21 mouse cellular contexts compared by ENCODE assay signal in genomic region chr2:26956811-26957487, GRCm38 (mm10). TPM values are rescaled to one million over a fixed set of nuclear protein-coding genes. Genes with fewer than 3 reads are reported as not detected.
DNase-seq lines count a peak whose midpoint lies in the region; ATAC-seq lines count a peak whose summit lies in the region.
"Had no signal": no experiment of that assay in that cellular context is flagged by ENCODE, and none has a peak within 500 bp of the region (broad histone marks: within the 10 kb centered on the region; RNA-seq: fewer than 3 reads in every experiment).

No protein-coding gene starts in this region.

- ATAC-seq in kidney, embryonic 14.5 days (ENCODE audit: low FRiP score, low TSS enrichment) = no peak
- ATAC-seq in liver, embryonic 15.5 days (ENCODE audit: insufficient read depth) = peak; percentile 72
- no peak for ATAC-seq in forebrain, embryonic 15.5 days (replicated peaks)
- ATAC-seq: forebrain, embryonic 16.5 days had no signal

- DNase-seq in kidney, adult 9 months = peak; percentile 40
- DNase-seq in kidney, postnatal 25 days = peak; percentile 13 to 65
- peak; percentile 84 for DNase-seq in yolk sac, embryonic 10.5 days (ENCODE audit: low spot score)
- DNase-seq in heart, adult 9 months (ENCODE audit: low spot score in 2 of 2) = no peak
- DNase-seq: adrenal gland, postnatal 36 days; cerebellum, adult 18-20 months; cerebellum, postnatal 25 days; embryo, embryonic 11 days; lung, embryonic 14.5 days; retina, postnatal 1 day; thymus, postnatal 36 days had no signal

- no peak overlapping the region for H3K4me3 ChIP-seq in kidney, embryonic 14.5 days (ENCODE audit: low read length)
- H3K4me3 ChIP-seq in liver, embryonic 15.5 days (replicated peaks) = no peak overlapping the region
- H3K4me3 ChIP-seq in forebrain, embryonic 15.5 days = no peak overlapping the region
- H3K4me3 ChIP-seq: heart, embryonic 10.5 days had no signal

- no peak overlapping the region for H3K4me2 ChIP-seq in kidney, embryonic 14.5 days (replicated peaks; ENCODE audit: low read depth, low read length)
- H3K4me2 ChIP-seq in liver, embryonic 15.5 days = no peak overlapping the region
- no peak overlapping the region for H3K4me2 ChIP-seq in forebrain, embryonic 15.5 days (replicated peaks)
- H3K4me2 ChIP-seq: lung, embryonic 14.5 days; midbrain, embryonic 11.5 days had no signal

- peaks cover 90% of the 10 kb centered on the region for H3K36me3 ChIP-seq in kidney, embryonic 14.5 days (ENCODE audit: control insufficient read depth, insufficient read depth, low read length)
- peaks cover 92% of the 10 kb centered on the region for H3K36me3 ChIP-seq in liver, embryonic 15.5 days (replicated peaks)
- H3K36me3 ChIP-seq in forebrain, embryonic 15.5 days = peaks cover 81% of the 10 kb centered on the region

- H3K9ac ChIP-seq in kidney, embryonic 14.5 days (ENCODE audit: low read depth, low read length) = no peak overlapping the region
- no peak overlapping the region for H3K9ac ChIP-seq in liver, embryonic 15.5 days
- no peak overlapping the region for H3K9ac ChIP-seq in forebrain, embryonic 15.5 days (replicated peaks)
- H3K9ac ChIP-seq: lung, embryonic 14.5 days had no signal

- WGBS in kidney, embryonic 14.5 days = 93% methylated on average over 12 of the region's 12 CpGs
- 76% methylated on average over 12 of the region's 12 CpGs for WGBS in liver, embryonic 15.5 days (ENCODE audit: insufficient replicate concordance)
- WGBS in forebrain, embryonic 15.5 days = 93% methylated on average over 12 of the region's 12 CpGs

- H3K9me3 ChIP-seq in kidney, embryonic 14.5 days (ENCODE audit: control insufficient read depth, low read length) = no peaks in the 10 kb centered on the region
- H3K9me3 ChIP-seq in liver, embryonic 15.5 days (replicated peaks) = no peaks in the 10 kb centered on the region
- H3K9me3 ChIP-seq in forebrain, embryonic 15.5 days = no peaks in the 10 kb centered on the region
- H3K9me3 ChIP-seq: heart, embryonic 10.5 days had no signal

- H3K4me1 ChIP-seq in kidney, embryonic 14.5 days (ENCODE audit: control insufficient read depth, insufficient read depth, low read length) = peaks cover 1% of the 10 kb centered on the region; the same call in 1 of the 2 replicates
- H3K4me1 ChIP-seq in liver, embryonic 15.5 days (replicated peaks) = peaks cover 10% of the 10 kb centered on the region
- H3K4me1 ChIP-seq in forebrain, embryonic 15.5 days = peaks cover 8% of the 10 kb centered on the region
- H3K4me1 ChIP-seq: heart, embryonic 10.5 days had no signal

- H3K27me3 ChIP-seq in kidney, embryonic 14.5 days (ENCODE audit: control insufficient read depth, insufficient read depth, low read length) = no peaks in the 10 kb centered on the region
- H3K27me3 ChIP-seq in liver, embryonic 15.5 days = no peaks in the 10 kb centered on the region
- no peaks in the 10 kb centered on the region for H3K27me3 ChIP-seq in forebrain, embryonic 15.5 days

- no peak overlapping the region for H3K27ac ChIP-seq in kidney, embryonic 14.5 days (ENCODE audit: low read depth, low read length)
- peak overlapping the region; percentile 45 for H3K27ac ChIP-seq in liver, embryonic 15.5 days (replicated peaks)
- H3K27ac ChIP-seq in forebrain, embryonic 15.5 days (replicated peaks) = no peak overlapping the region
- H3K27ac ChIP-seq: heart, embryonic 10.5 days; macrophage had no signal

RNA-seq across cellular contexts. Expression of gene Rexo4, which starts 7.2 kb away (rescaled TPM):
- polyA plus RNA-seq in kidney, embryonic 14.5 days (2014; fragmentation: Nextera tagmentation; extraction: Ambion mirVana) = 37.5 and 49.7 TPM in 2 replicates
- 19.2 and 19.9 TPM in 2 replicates for polyA plus RNA-seq in liver, embryonic 15.5 days (2015; fragmentation: Nextera tagmentation; extraction: Ambion mirVana)
- 38.4 and 38.8 TPM in 2 replicates for polyA plus RNA-seq in forebrain, embryonic 15.5 days (2015; fragmentation: Nextera tagmentation; extraction: Ambion mirVana)

RNA-seq across cellular contexts. Expression of gene Adamts13, which starts 16.3 kb away (rescaled TPM):
- polyA plus RNA-seq in kidney, embryonic 14.5 days (2014; fragmentation: Nextera tagmentation; extraction: Ambion mirVana) = 0.05 and 0.06 TPM in 2 replicates
- 1.6 and 2.0 TPM in 2 replicates for polyA plus RNA-seq in liver, embryonic 15.5 days (2015; fragmentation: Nextera tagmentation; extraction: Ambion mirVana)
- 0.22 and 0.38 TPM in 2 replicates for polyA plus RNA-seq in forebrain, embryonic 15.5 days (2015; fragmentation: Nextera tagmentation; extraction: Ambion mirVana)
- polyA plus RNA-seq: embryonic facial prominence, embryonic 14.5 days; heart, postnatal 0 days; hindbrain, embryonic 11.5 days; macrophage; midbrain, embryonic 11.5 days had no signal

RNA-seq across cellular contexts. Expression of gene Stkld1, which starts 23.1 kb away (rescaled TPM):
- 0.09 TPM in 1 of 2 replicates, not detected in the other for polyA plus RNA-seq in kidney, embryonic 14.5 days (2014; fragmentation: Nextera tagmentation; extraction: Ambion mirVana)
- 0.06 and 0.08 TPM in 2 replicates for polyA plus RNA-seq in liver, embryonic 15.5 days (2015; fragmentation: Nextera tagmentation; extraction: Ambion mirVana)
- 0.17 and 0.22 TPM in 2 replicates for polyA plus RNA-seq in forebrain, embryonic 15.5 days (2015; fragmentation: Nextera tagmentation; extraction: Ambion mirVana)
- polyA plus RNA-seq: forebrain, embryonic 16.5 days; hindbrain, embryonic 11.5 days; lung, embryonic 14.5 days; midbrain, embryonic 11.5 days had no signal

RNA-seq across cellular contexts. Expression of gene Surf4, which starts 23.2 kb away (rescaled TPM):
- polyA plus RNA-seq in kidney, embryonic 14.5 days (2014; fragmentation: Nextera tagmentation; extraction: Ambion mirVana) = 124 and 187 TPM in 2 replicates
- 118 and 129 TPM in 2 replicates for polyA plus RNA-seq in liver, embryonic 15.5 days (2015; fragmentation: Nextera tagmentation; extraction: Ambion mirVana)
- 100 and 101 TPM in 2 replicates for polyA plus RNA-seq in forebrain, embryonic 15.5 days (2015; fragmentation: Nextera tagmentation; extraction: Ambion mirVana)

RNA-seq across cellular contexts. Expression of gene Surf1, which starts 40.6 kb away (rescaled TPM):
- 48.1 and 51.1 TPM in 2 replicates for polyA plus RNA-seq in kidney, embryonic 14.5 days (2014; fragmentation: Nextera tagmentation; extraction: Ambion mirVana)
- polyA plus RNA-seq in liver, embryonic 15.5 days (2015; fragmentation: Nextera tagmentation; extraction: Ambion mirVana) = 33.3 and 33.8 TPM in 2 replicates
- polyA plus RNA-seq in forebrain, embryonic 15.5 days (2015; fragmentation: Nextera tagmentation; extraction: Ambion mirVana) = 74.0 and 77.3 TPM in 2 replicates

Comparison
In these comparisons a context has a peak if more than half of its experiments do, and no peak if none do; other contexts are left out.
1. DNase-seq: peak in kidney, adult 9 months (single experiment), kidney, postnatal 25 days (2 of 2) and yolk sac, embryonic 10.5 days (single experiment); none in heart, adult 9 months (0 of 2).